Mouse (Mus musculus) small intestine, adult 2 months (tissue): ENCODE data around the gene Ece1.

Experiments used
- CTCF ChIP-seq: fragments of 200-500 bp; IDR thresholded peaks from 2 replicates; pipeline ENCODE4 v1.5.1; 2012; ENCODE audit warnings: low read depth, mild to moderate bottlenecking, control low read depth, inconsistent platforms, low read length, moderate library complexity, mixed read lengths; ENCODE audit not compliant: insufficient replicate concordance, insufficient read length; ENCODE audit errors: extremely low read depth
- POLR2A ChIP-seq: fragments of 200-500 bp; IDR thresholded peaks from 2 replicates; pipeline ENCODE4 v1.6.1; 2012; ENCODE audit warnings: low read depth, mild to moderate bottlenecking, control low read depth, inconsistent platforms, low read length, moderate library complexity

- TF ChIP-seq CTCF (no peak), POLR2A (no peak)
Observed at GRCm38 (mm10) chr4:137837792-137838191, 24.2 kb upstream of the Ece1 start.
